Mouse (Mus musculus): ENCODE measurements at regions not wholly inside any gene's neighbourhood (a gene's known extent, or its start where the extent isn't known, plus 50 kb on each side); places are given as distances from the start of the nearest gene placed in this dataset.

- DNase-seq (ENCODE audit: low spot score), result peak; percentile 92
- 6% methylated on average over 14 of the region's 15 CpGs for WGBS
- Histone ChIP-seq H3K9me3 (ENCODE audit: control insufficient read depth, low read length) (no peaks in the 10 kb centered on the region), H3K27ac (replicated peaks; ENCODE audit: low read depth, low read length) (peak overlapping the region; percentile 82), H3K4me1 (ENCODE audit: control insufficient read depth, insufficient read depth, low read length) (peaks cover 40% of the 10 kb centered on the region), H3K9ac (ENCODE audit: low read depth, low read length, severe bottlenecking) (peak overlapping the region; percentile 38), H3K4me2 (replicated peaks; ENCODE audit: low read depth, low read length, severe bottlenecking) (peak overlapping the region; percentile 18; the same call in 1 of the 2 replicates), H3K4me3 (replicated peaks; ENCODE audit: low read length) (no peak overlapping the region), H3K27me3 (ENCODE audit: control insufficient read depth, insufficient read depth, low read length) (no peaks in the 10 kb centered on the region), H3K36me3 (ENCODE audit: control insufficient read depth, insufficient read depth, low read length) (no peaks in the 10 kb centered on the region)
- ATAC-seq (ENCODE audit: low FRiP score, low read depth), result peak; percentile 96
- no peak for TF ChIP-seq POLR2A (IDR thresholded peaks at IDR 0.05; ENCODE audit: borderline replicate concordance, extremely low read depth, insufficient read depth, insufficient read length)
Measured at GRCm38 (mm10) chr5:111799700-111800311, 66.1 kb downstream of the Gm26897 start.

GRCm38 (mm10) chr5:111800511-111800910 is 66.8 kb downstream of the Gm26897 start:
- Histone ChIP-seq H3K27me3 (ENCODE audit: control insufficient read depth, insufficient read depth, low read length) (no peaks in the 10 kb centered on the region), H3K36me3 (ENCODE audit: control insufficient read depth, insufficient read depth, low read length) (no peaks in the 10 kb centered on the region), H3K4me3 (replicated peaks; ENCODE audit: low read length) (no peak overlapping the region), H3K9me3 (ENCODE audit: control insufficient read depth, low read length) (no peaks in the 10 kb centered on the region), H3K9ac (ENCODE audit: low read depth, low read length, severe bottlenecking) (no peak overlapping the region), H3K27ac (replicated peaks; ENCODE audit: low read depth, low read length) (peak overlapping the region; percentile 82; the same call in 1 of the 2 replicates), H3K4me1 (ENCODE audit: control insufficient read depth, insufficient read depth, low read length) (peaks cover 43% of the 10 kb centered on the region), H3K4me2 (replicated peaks; ENCODE audit: low read depth, low read length, severe bottlenecking) (no peak overlapping the region)
- TF ChIP-seq POLR2A (IDR thresholded peaks at IDR 0.05; ENCODE audit: borderline replicate concordance, extremely low read depth, insufficient read depth, insufficient read length), result no peak
- no peak for DNase-seq (ENCODE audit: low spot score)
- ATAC-seq (ENCODE audit: low FRiP score, low read depth), result no peak
- WGBS, result 62% methylated on average over 11 of the region's 11 CpGs

GRCm38 (mm10) chr5:111801051-111801450 is 67.3 kb downstream of the Gm26897 start:
- Histone ChIP-seq H3K4me2 (replicated peaks; ENCODE audit: low read depth, low read length, severe bottlenecking) (no peak overlapping the region), H3K4me1 (ENCODE audit: control insufficient read depth, insufficient read depth, low read length) (peaks cover 46% of the 10 kb centered on the region), H3K27me3 (ENCODE audit: control insufficient read depth, insufficient read depth, low read length) (no peaks in the 10 kb centered on the region), H3K36me3 (ENCODE audit: control insufficient read depth, insufficient read depth, low read length) (no peaks in the 10 kb centered on the region), H3K9ac (ENCODE audit: low read depth, low read length, severe bottlenecking) (no peak overlapping the region), H3K27ac (replicated peaks; ENCODE audit: low read depth, low read length) (no peak overlapping the region), H3K4me3 (replicated peaks; ENCODE audit: low read length) (no peak overlapping the region), H3K9me3 (ENCODE audit: control insufficient read depth, low read length) (no peaks in the 10 kb centered on the region)
- no peak for DNase-seq (ENCODE audit: low spot score)
- ATAC-seq (ENCODE audit: low FRiP score, low read depth), result no peak
- WGBS, result 65% methylated on average over 2 of the region's 2 CpGs
- TF ChIP-seq POLR2A (IDR thresholded peaks at IDR 0.05; ENCODE audit: borderline replicate concordance, extremely low read depth, insufficient read depth, insufficient read length), result no peak

- H3K27ac ChIP-seq (replicated peaks; ENCODE audit: low read depth, low read length), result no peak overlapping the region
- no peak for ATAC-seq (ENCODE audit: low FRiP score, low read depth)
- peaks cover 48% of the 10 kb centered on the region for H3K4me1 ChIP-seq (ENCODE audit: control insufficient read depth, insufficient read depth, low read length)
- H3K9ac ChIP-seq (ENCODE audit: low read depth, low read length, severe bottlenecking), result no peak overlapping the region
- H3K4me3 ChIP-seq (replicated peaks; ENCODE audit: low read length), result no peak overlapping the region
- H3K27me3 ChIP-seq (ENCODE audit: control insufficient read depth, insufficient read depth, low read length), result no peaks in the 10 kb centered on the region
- H3K4me2 ChIP-seq (replicated peaks; ENCODE audit: low read depth, low read length, severe bottlenecking), result no peak overlapping the region
- WGBS, result 38% methylated on average over 6 of the region's 6 CpGs
- TF ChIP-seq POLR2A (IDR thresholded peaks at IDR 0.05; ENCODE audit: borderline replicate concordance, extremely low read depth, insufficient read depth, insufficient read length), result no peak
- H3K9me3 ChIP-seq (ENCODE audit: control insufficient read depth, low read length), result no peaks in the 10 kb centered on the region
- no peak for DNase-seq (ENCODE audit: low spot score)
- H3K36me3 ChIP-seq (ENCODE audit: control insufficient read depth, insufficient read depth, low read length), result no peaks in the 10 kb centered on the region
Measured at GRCm38 (mm10) chr5:111804542-111804941, 70.8 kb downstream of the Gm26897 start.

- Histone ChIP-seq H3K9ac (ENCODE audit: low read depth, low read length, severe bottlenecking) (no peak overlapping the region), H3K4me3 (replicated peaks; ENCODE audit: low read length) (no peak overlapping the region), H3K9me3 (ENCODE audit: control insufficient read depth, low read length) (no peaks in the 10 kb centered on the region), H3K27ac (replicated peaks; ENCODE audit: low read depth, low read length) (no peak overlapping the region), H3K36me3 (ENCODE audit: control insufficient read depth, insufficient read depth, low read length) (no peaks in the 10 kb centered on the region), H3K4me2 (replicated peaks; ENCODE audit: low read depth, low read length, severe bottlenecking) (no peak overlapping the region), H3K4me1 (ENCODE audit: control insufficient read depth, insufficient read depth, low read length) (peaks cover 42% of the 10 kb centered on the region), H3K27me3 (ENCODE audit: control insufficient read depth, insufficient read depth, low read length) (no peaks in the 10 kb centered on the region)
- DNase-seq (ENCODE audit: low spot score), result no peak
- WGBS, result 40% methylated on average over 7 of the region's 7 CpGs
- TF ChIP-seq POLR2A (IDR thresholded peaks at IDR 0.05; ENCODE audit: borderline replicate concordance, extremely low read depth, insufficient read depth, insufficient read length), result no peak
- ATAC-seq (ENCODE audit: low FRiP score, low read depth), result no peak
Measured at GRCm38 (mm10) chr5:111805150-111805549, 71.4 kb downstream of the Gm26897 start.
